Mouse (Mus musculus) c-Kit-negative CD71-positive TER-119-positive erythroid progenitor cells, embryonic 14.5 days (primary cell): Measurements from ENCODE around the gene Prdm8.

Source experiments
- DNase-seq: peaks from one replicate; pipeline ENCODE4 v3.0.0-alpha.2; 2013; ENCODE audit warnings: low read depth, low spot score

Gene Prdm8

DNA sequence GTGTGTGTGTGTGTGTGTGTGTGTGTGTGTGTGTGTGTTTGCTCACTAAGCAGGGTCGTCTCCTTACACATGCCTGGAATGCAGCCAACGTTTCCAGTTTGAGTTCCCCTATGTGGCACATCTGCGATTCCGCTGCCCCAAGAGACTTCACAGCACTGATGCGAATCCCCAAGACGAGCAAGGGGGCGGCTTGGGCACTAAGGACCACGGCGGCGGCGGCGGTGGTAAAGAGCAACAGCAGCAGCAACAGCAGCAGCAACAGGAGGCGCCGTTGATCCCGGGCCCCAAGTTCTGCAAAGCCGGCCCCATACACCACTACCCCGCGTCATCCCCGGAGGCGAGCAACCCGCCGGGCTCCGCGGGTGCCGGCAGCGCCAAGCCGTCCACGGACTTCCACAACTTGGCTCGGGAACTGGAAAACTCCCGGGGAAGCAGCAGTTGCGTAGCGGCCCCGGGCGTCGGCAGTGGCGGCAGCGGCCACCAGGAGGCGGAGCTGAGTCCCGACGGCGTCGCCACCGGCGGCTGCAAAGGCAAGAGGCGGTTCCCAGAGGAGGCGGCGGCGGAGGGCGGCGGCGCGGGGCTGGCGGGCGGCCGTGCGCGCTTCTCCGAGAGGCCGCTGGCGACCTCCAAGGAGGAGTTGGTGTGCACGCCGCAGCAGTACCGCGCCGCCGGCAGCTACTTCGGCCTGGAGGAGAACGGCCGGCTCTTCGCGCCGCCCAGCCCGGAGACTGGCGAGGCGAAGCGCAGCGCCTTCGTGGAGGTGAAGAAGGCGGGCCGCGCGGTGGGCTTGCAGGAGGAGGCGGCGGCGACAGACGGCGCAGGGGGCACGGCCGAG lies 18.2 kb downstream of the Prdm8 start:
- no peak for DNase-seq

GRCm38 (mm10) chr5:98185806-98186751 lies 19.1 kb downstream of the Prdm8 start:
- DNase-seq: no peak

- DNase-seq: no peak
These were observed 22.5 kb downstream of the Prdm8 start for GRCm38 (mm10) chr5:98189181-98190180.

DNA sequence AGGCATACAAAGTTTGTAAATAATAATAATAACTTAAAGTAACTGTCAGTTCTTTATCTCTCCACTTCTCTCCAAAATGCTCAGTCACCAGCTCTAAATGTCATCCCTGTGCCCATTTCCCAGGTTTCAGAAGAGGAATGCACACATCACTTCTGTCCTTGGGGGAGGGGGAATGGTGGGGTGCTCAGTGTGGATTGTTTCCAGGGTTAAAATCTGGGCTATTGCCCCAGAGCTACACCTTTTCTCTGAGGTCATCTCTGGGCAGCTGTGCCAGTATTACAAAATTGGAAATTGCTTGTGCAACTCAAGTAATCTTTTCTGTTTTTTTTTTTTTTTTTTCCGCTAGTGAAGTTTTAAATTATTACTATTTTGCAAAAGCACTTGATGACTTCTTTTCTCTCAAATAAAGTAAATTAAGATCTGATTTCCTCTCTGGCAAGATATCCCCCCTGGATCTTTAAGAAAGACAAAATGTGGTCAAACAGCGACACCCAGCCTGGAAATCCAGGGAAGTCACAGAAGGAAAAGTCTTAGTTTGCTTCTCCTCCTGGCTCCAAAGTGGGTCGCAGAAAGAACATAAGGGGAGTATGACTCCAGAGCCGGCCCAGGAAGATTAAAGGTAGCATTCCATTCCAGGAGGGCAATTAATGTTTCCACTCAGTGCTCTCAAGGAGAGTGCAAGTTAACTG lies 25.4 kb downstream of the Prdm8 start:
- DNase-seq: no peak

GRCm38 (mm10) chr5:98194959-98195358 lies 28.0 kb downstream of the Prdm8 start:
- DNase-seq: no peak

DNA sequence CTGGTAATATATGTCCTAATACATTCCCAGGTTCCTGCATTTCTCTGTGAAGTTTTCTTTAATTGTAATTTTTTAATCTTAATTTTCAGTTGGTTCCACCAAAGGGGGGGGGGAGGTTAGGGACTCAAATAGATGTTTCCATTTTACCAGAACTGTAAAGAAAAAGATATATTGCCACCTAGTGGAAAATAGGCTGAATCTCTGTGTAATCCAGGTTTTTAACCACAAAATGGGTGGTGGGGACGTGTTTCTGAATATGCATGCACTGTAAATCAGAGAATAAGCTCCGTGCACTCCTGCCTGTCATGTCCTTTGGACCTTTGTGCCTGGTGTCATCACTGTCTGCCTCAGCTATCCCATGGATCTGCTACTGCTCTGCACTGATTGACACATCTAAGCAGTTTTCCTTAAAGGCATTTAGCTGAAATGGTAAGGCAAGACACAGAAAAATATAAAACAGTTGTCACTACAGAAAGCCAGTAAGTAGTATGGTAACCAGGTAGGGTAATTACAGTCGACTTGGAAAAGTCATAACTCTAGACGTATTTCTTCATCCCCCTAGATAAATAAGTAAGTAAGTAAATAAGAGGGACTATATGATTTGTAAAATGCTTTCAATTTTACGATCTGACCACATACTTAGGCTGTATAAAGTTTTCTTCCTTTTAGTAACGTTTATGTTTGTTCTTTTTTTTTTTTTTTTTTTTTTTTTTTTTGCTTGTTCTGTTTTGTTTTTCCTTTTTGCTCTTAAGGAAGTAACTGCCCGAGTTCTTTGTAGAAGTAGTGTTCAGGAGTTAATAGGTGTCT lies 31.6 kb downstream of the Prdm8 start:
- no peak for DNase-seq

- DNase-seq: no peak
These were observed 32.2 kb downstream of the Prdm8 start for GRCm38 (mm10) chr5:98199219-98199552.

GRCm38 (mm10) chr5:98201606-98202005 lies 34.6 kb downstream of the Prdm8 start:
- DNase-seq: no peak

GRCm38 (mm10) chr5:98202996-98203395 lies 36.0 kb downstream of the Prdm8 start:
- DNase-seq: no peak

DNA sequence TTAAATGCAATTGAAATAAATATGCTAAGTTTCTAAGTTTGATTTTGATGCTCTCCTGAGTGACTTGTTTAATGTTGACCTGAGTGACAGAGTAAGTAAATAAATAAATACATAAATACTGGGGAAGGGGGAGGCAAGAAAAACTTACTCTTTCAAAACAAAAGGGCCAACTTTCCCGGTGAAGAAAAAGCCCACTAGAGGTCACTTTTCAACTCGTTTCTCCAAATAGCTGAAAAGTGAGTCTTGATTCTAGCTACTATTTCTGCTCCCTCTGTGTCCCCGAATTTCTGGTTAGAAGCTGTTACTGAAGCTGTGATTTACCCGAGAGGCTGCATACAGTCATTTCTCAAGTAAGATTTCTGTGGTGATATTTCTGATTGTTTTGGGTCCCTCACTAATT lies 45.5 kb downstream of the Prdm8 start:
- DNase-seq: no peak

DNA sequence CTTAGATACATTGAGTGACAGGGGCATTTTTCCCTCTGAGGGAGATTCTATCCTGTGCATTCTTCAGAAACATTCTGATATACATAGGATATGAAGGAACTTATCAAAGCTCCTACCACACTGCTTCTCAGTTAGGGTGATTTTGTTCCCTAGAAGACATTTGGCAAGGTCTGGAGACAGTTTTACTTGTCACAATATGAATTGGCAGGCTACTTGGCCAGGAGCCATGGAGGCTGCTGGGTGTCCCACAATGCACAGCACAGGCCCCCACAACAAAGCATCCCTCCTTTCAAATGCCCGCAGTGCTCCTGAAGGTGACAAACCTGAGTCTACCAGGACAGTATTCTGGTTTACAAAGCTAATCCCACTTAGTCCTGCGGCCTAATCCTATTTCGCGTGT lies 55.0 kb downstream of the Prdm8 start:
- no peak for DNase-seq

DNA sequence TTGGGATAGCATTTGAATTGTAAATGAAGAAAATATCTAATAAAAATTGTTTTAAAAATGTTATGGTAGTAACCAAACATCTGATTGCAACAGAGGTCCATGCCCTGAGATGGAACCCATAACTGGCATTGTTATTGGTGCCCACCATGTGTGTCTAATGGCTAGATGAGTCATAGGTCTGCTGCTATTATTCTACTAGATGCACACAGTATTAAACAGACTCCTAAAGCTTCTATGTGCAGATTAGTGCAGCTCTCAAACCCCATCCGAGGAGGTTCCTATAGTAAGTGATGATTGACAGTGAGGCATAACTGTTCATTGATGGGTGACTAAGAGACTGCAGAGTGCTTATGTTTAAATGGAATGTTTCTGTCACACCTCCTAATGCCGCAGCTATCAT lies 59.7 kb downstream of the Prdm8 start:
- no peak for DNase-seq

GRCm38 (mm10) chr5:98229456-98229855 lies 62.5 kb downstream of the Prdm8 start:
- DNase-seq: no peak

DNA sequence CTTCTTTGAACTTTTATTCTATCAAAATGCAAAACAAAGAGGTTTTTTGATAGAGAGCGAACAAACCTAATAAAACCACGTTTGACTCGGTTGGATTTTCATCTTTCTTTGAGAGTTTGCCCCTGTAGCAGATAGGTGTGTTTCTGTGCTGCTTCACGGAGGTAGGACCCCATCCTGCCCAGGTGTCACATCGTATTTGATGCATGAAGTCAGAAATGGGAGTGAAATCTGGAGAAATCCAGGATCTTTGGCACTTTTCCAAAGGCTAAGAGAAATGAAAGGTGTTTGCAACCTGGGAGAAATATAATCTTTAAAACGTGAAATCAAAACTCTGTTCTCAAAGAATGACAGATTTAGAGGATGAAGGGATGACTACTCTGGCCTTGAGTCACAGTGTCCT lies 71.5 kb downstream of the Prdm8 start:
- no peak for DNase-seq
